Mouse (Mus musculus) left cerebral cortex, adult 18-20 months (tissue): Measurements from ENCODE around the gene Zbtb16. TPM values are rescaled to one million over a fixed set of nuclear protein-coding genes. Genes with fewer than 3 reads are reported as not detected.

ENCODE experiments used
- DNase-seq, 2 experiments: peaks; one replicate each; pipeline ENCODE4 v3.0.0; 2021 to 2022; ENCODE audit warnings: low spot score in 2 of 2, mixed read lengths in 1 of 2
- total RNA-seq, 2 experiments: library from RNA; stranded (reverse); gene quantifications; 2 replicates each; pipeline ENCODE4 v1.2.3; 2021

Zbtb16 gene
- total RNA-seq, 2 experiments from 2014 or later: 63.6 to 86.3 TPM

GRCm38 (mm10) chr9:48678426-48679358 is 157.3 kb downstream of the Zbtb16 start:
- DNase-seq: peak; percentile 51

- peak; percentile 38 to 47 for DNase-seq
Measured at GRCm38 (mm10) chr9:48675151-48675790, 160.8 kb downstream of the Zbtb16 start.

GRCm38 (mm10) chr9:48674359-48675015 is 161.5 kb downstream of the Zbtb16 start:
- DNase-seq: no peak

- no peak for DNase-seq
Measured at GRCm38 (mm10) chr9:48673804-48674203, 162.2 kb downstream of the Zbtb16 start.

GRCm38 (mm10) chr9:48673213-48673612 is 162.8 kb downstream of the Zbtb16 start:
- peak in 1 of 2 experiments; percentile 46 for DNase-seq

GRCm38 (mm10) chr9:48671841-48672240 is 164.2 kb downstream of the Zbtb16 start:
- DNase-seq: no peak

GRCm38 (mm10) chr9:48670156-48670555 is 165.9 kb downstream of the Zbtb16 start:
- no peak for DNase-seq

GRCm38 (mm10) chr9:48669672-48670071 is 166.3 kb downstream of the Zbtb16 start:
- DNase-seq: no peak

- DNase-seq: no peak
Measured at GRCm38 (mm10) chr9:48666702-48667101, 169.3 kb downstream of the Zbtb16 start.

GRCm38 (mm10) chr9:48663052-48663433 is 173.0 kb downstream of the Zbtb16 start:
- no peak for DNase-seq

- DNase-seq: no peak
Measured at GRCm38 (mm10) chr9:48662361-48663051, 173.5 kb downstream of the Zbtb16 start.

- DNase-seq: no peak
Measured at GRCm38 (mm10) chr9:48661225-48662023, 174.6 kb downstream of the Zbtb16 start.

- DNase-seq: no peak
Measured at GRCm38 (mm10) chr9:48655525-48656169, 180.4 kb downstream of the Zbtb16 start.

- no peak for DNase-seq
Measured at GRCm38 (mm10) chr9:48654730-48655129, 181.3 kb downstream of the Zbtb16 start.

GRCm38 (mm10) chr9:48653399-48654070 is 182.5 kb downstream of the Zbtb16 start:
- DNase-seq: no peak

- no peak for DNase-seq
Measured at GRCm38 (mm10) chr9:48652026-48652425, 184.0 kb downstream of the Zbtb16 start.

- no peak for DNase-seq
Measured at GRCm38 (mm10) chr9:48650846-48651245, 185.2 kb downstream of the Zbtb16 start.

GRCm38 (mm10) chr9:48649851-48650685 is 186.0 kb downstream of the Zbtb16 start:
- DNase-seq: no peak
